Mouse (Mus musculus): ENCODE data around the gene Tmem179. TPM values are rescaled to one million over a fixed set of nuclear protein-coding genes. Genes with fewer than 3 reads are reported as not detected.

Gene Tmem179
- polyA plus RNA-seq, 1 experiment from 2014 or later, result 36.6 TPM

GRCm38 (mm10) chr12:112518105-112518504 is 1.6 kb upstream of the Tmem179 start:
- Histone ChIP-seq H3K9me3 (no peaks in the 10 kb centered on the region), H3K27ac (replicated peaks) (no peak overlapping the region), H3K4me1 (replicated peaks) (peaks cover 16% of the 10 kb centered on the region), H3K9ac (no peak overlapping the region), H3K4me2 (no peak overlapping the region), H3K4me3 (no peak overlapping the region), H3K27me3 (peaks cover 5% of the 10 kb centered on the region), H3K36me3 (no peaks in the 10 kb centered on the region)
- no peak for ATAC-seq (ENCODE audit: low read depth)
- 45% methylated on average over 4 of the region's 4 CpGs for WGBS

- ATAC-seq (ENCODE audit: low read depth), result no peak
- WGBS, result 66% methylated on average over 3 of the region's 3 CpGs
- H3K9ac ChIP-seq, result no peak overlapping the region
- no peaks in the 10 kb centered on the region for H3K9me3 ChIP-seq
- peaks cover 40% of the 10 kb centered on the region for H3K4me1 ChIP-seq (replicated peaks)
- peaks cover 28% of the 10 kb centered on the region for H3K27me3 ChIP-seq
- no peak overlapping the region for H3K4me3 ChIP-seq
- H3K4me2 ChIP-seq, result no peak overlapping the region
- H3K36me3 ChIP-seq, result no peaks in the 10 kb centered on the region
- no peak overlapping the region for H3K27ac ChIP-seq (replicated peaks)
These were observed 1.6 kb downstream of the Tmem179 start for GRCm38 (mm10) chr12:112514897-112515296.

GRCm38 (mm10) chr12:112510733-112511372 is 5.7 kb downstream of the Tmem179 start:
- peak; percentile 76 for ATAC-seq (ENCODE audit: low read depth)
- Histone ChIP-seq H3K27ac (replicated peaks) (peak overlapping the region; percentile 79), H3K4me3 (peak overlapping the region; percentile 44), H3K9me3 (no peaks in the 10 kb centered on the region), H3K36me3 (no peaks in the 10 kb centered on the region), H3K4me2 (peak overlapping the region; percentile 61), H3K4me1 (replicated peaks) (peaks cover 63% of the 10 kb centered on the region), H3K27me3 (peaks cover 42% of the 10 kb centered on the region), H3K9ac (peak overlapping the region; percentile 70)
- WGBS, result 2% methylated on average over 62 of the region's 62 CpGs

- no peaks in the 10 kb centered on the region for H3K9me3 ChIP-seq
- WGBS, result 20% methylated on average over 7 of the region's 7 CpGs
- H3K9ac ChIP-seq, result peak overlapping the region; percentile 70
- H3K4me3 ChIP-seq, result peak overlapping the region; percentile 44
- H3K27me3 ChIP-seq, result peaks cover 42% of the 10 kb centered on the region
- peak overlapping the region; percentile 61 for H3K4me2 ChIP-seq
- peak overlapping the region; percentile 79 for H3K27ac ChIP-seq (replicated peaks)
- ATAC-seq (ENCODE audit: low read depth), result no peak
- H3K4me1 ChIP-seq (replicated peaks), result peaks cover 68% of the 10 kb centered on the region
- H3K36me3 ChIP-seq, result no peaks in the 10 kb centered on the region
These were observed 6.2 kb downstream of the Tmem179 start for GRCm38 (mm10) chr12:112510365-112510732.

- no peak overlapping the region for H3K9ac ChIP-seq
- WGBS, result 76% methylated on average over 3 of the region's 3 CpGs
- peak overlapping the region; percentile 63 for H3K27ac ChIP-seq (replicated peaks)
- peak overlapping the region; percentile 39; the same call in 1 of the 2 replicates for H3K4me2 ChIP-seq
- ATAC-seq (ENCODE audit: low read depth), result no peak
- H3K27me3 ChIP-seq, result peaks cover 36% of the 10 kb centered on the region
- H3K36me3 ChIP-seq, result no peaks in the 10 kb centered on the region
- peaks cover 69% of the 10 kb centered on the region for H3K4me1 ChIP-seq (replicated peaks)
- no peak overlapping the region for H3K4me3 ChIP-seq
- no peaks in the 10 kb centered on the region for H3K9me3 ChIP-seq
These were observed 8.6 kb downstream of the Tmem179 start for GRCm38 (mm10) chr12:112507984-112508383.

GRCm38 (mm10) chr12:112507264-112507663 is 9.3 kb downstream of the Tmem179 start:
- Histone ChIP-seq H3K27me3 (peaks cover 29% of the 10 kb centered on the region), H3K27ac (replicated peaks) (peak overlapping the region; percentile 63), H3K4me2 (peak overlapping the region; percentile 39), H3K4me1 (replicated peaks) (peaks cover 71% of the 10 kb centered on the region), H3K9me3 (no peaks in the 10 kb centered on the region), H3K9ac (no peak overlapping the region), H3K4me3 (no peak overlapping the region), H3K36me3 (no peaks in the 10 kb centered on the region)
- WGBS, result 9% methylated on average over 4 of the region's 4 CpGs
- ATAC-seq (ENCODE audit: low read depth), result peak; percentile 80

GRCm38 (mm10) chr12:112506267-112506666 is 10.3 kb downstream of the Tmem179 start:
- Histone ChIP-seq H3K4me1 (replicated peaks) (peaks cover 69% of the 10 kb centered on the region), H3K27ac (replicated peaks) (0 out of 2 replicates have a peak overlapping the region, but pooled peaks have one; percentile 62), H3K36me3 (no peaks in the 10 kb centered on the region), H3K9ac (no peak overlapping the region), H3K4me3 (no peak overlapping the region), H3K4me2 (no peak overlapping the region), H3K27me3 (peaks cover 26% of the 10 kb centered on the region), H3K9me3 (no peaks in the 10 kb centered on the region)
- WGBS, result 69% methylated on average over 6 of the region's 6 CpGs
- no peak for ATAC-seq (ENCODE audit: low read depth)

GRCm38 (mm10) chr12:112503003-112503771 is 13.4 kb downstream of the Tmem179 start:
- H3K27me3 ChIP-seq, result no peaks in the 10 kb centered on the region; the same call in 1 of the 2 replicates

GRCm38 (mm10) chr12:112498683-112499082 is 17.9 kb downstream of the Tmem179 start:
- Histone ChIP-seq H3K9me3 (no peaks in the 10 kb centered on the region), H3K9ac (no peak overlapping the region), H3K4me1 (replicated peaks) (0 out of 2 replicates have a peak, but pooled peaks cover 10% of the 10 kb centered on the region), H3K36me3 (no peaks in the 10 kb centered on the region), H3K27ac (replicated peaks) (no peak overlapping the region), H3K27me3 (no peaks in the 10 kb centered on the region; the same call in 1 of the 2 replicates), H3K4me2 (no peak overlapping the region), H3K4me3 (no peak overlapping the region)
- ATAC-seq (ENCODE audit: low read depth), result no peak
- 44% methylated on average over 11 of the region's 11 CpGs for WGBS

More at GRCm38 (mm10) chr12:112503003-112503771, 13.4 kb downstream of the Tmem179 start:
- H3K36me3 ChIP-seq, result no peaks in the 10 kb centered on the region
- H3K4me3 ChIP-seq, result no peak overlapping the region
- no peak overlapping the region for H3K9ac ChIP-seq
- WGBS, result 41% methylated on average over 19 of the region's 19 CpGs
- H3K9me3 ChIP-seq, result no peaks in the 10 kb centered on the region
- ATAC-seq (ENCODE audit: low read depth), result no peak
- no peak overlapping the region for H3K27ac ChIP-seq (replicated peaks)
- H3K4me2 ChIP-seq, result no peak overlapping the region
- H3K4me1 ChIP-seq (replicated peaks), result peaks cover 38% of the 10 kb centered on the region

- H3K4me1 ChIP-seq (replicated peaks), result 0 out of 2 replicates have a peak, but pooled peaks cover 10% of the 10 kb centered on the region
- WGBS, result 82% methylated on average over 8 of the region's 8 CpGs
- H3K27me3 ChIP-seq, result no peaks in the 10 kb centered on the region; the same call in 1 of the 2 replicates
- H3K4me2 ChIP-seq, result no peak overlapping the region
- H3K9ac ChIP-seq, result no peak overlapping the region
- no peaks in the 10 kb centered on the region for H3K36me3 ChIP-seq
- no peak overlapping the region for H3K4me3 ChIP-seq
- H3K27ac ChIP-seq (replicated peaks), result no peak overlapping the region
- no peaks in the 10 kb centered on the region for H3K9me3 ChIP-seq
- ATAC-seq (ENCODE audit: low read depth), result no peak
These were observed 18.8 kb downstream of the Tmem179 start for GRCm38 (mm10) chr12:112497731-112498130.

GRCm38 (mm10) chr12:112496136-112496535 is 20.4 kb downstream of the Tmem179 start:
- H3K4me2 ChIP-seq, result no peak overlapping the region
- WGBS, result 68% methylated on average over 5 of the region's 5 CpGs
- no peak overlapping the region for H3K27ac ChIP-seq (replicated peaks)
- no peaks in the 10 kb centered on the region for H3K9me3 ChIP-seq
- peaks cover 8% of the 10 kb centered on the region for H3K4me1 ChIP-seq (replicated peaks)
- H3K9ac ChIP-seq, result no peak overlapping the region
- H3K36me3 ChIP-seq, result no peaks in the 10 kb centered on the region
- ATAC-seq (ENCODE audit: low read depth), result no peak
- no peak overlapping the region for H3K4me3 ChIP-seq
- no peaks in the 10 kb centered on the region; the same call in 1 of the 2 replicates for H3K27me3 ChIP-seq

- 51% methylated on average over 3 of the region's 3 CpGs for WGBS
- Histone ChIP-seq H3K27me3 (no peaks in the 10 kb centered on the region; the same call in 1 of the 2 replicates), H3K9ac (no peak overlapping the region), H3K4me1 (replicated peaks) (peaks cover 25% of the 10 kb centered on the region), H3K4me2 (no peak overlapping the region), H3K9me3 (no peaks in the 10 kb centered on the region), H3K27ac (replicated peaks) (no peak overlapping the region; the same call in none of the 2 replicates), H3K36me3 (no peaks in the 10 kb centered on the region), H3K4me3 (no peak overlapping the region)
- no peak for ATAC-seq (ENCODE audit: low read depth)
These were observed 26.1 kb downstream of the Tmem179 start for GRCm38 (mm10) chr12:112490444-112490939.

Measured in neural tube, embryonic 13.5 days (tissue).